Mouse (Mus musculus) CD8-positive naive resting alpha-beta T cell, adult 2 months (primary cell): ENCODE results near the gene Tusc2.

Experiments
- DNase-seq, 2 experiments: peaks; one replicate each; pipeline ENCODE4 v3.0.0; 2022; ENCODE audit warnings: low read depth in 2 of 2, low spot score in 2 of 2

Gene Tusc2

GRCm38 (mm10) chr9:107563029-107563581 lies at the start of gene Tusc2:
Tusc2 (plus strand) TSS chr9:107563255.
- peak; percentile 80 to 84 for DNase-seq

- DNase-seq = peak; percentile 70 to 73
Observed at GRCm38 (mm10) chr9:107514303-107514955, 48.6 kb upstream of the Tusc2 start.

GRCm38 (mm10) chr9:107520331-107520730 lies 42.7 kb upstream of the Tusc2 start:
- no peak for DNase-seq

GRCm38 (mm10) chr9:107521190-107521589 lies 41.9 kb upstream of the Tusc2 start:
- DNase-seq = no peak

- DNase-seq = no peak
Observed at GRCm38 (mm10) chr9:107521711-107522399, 41.2 kb upstream of the Tusc2 start.

- no peak for DNase-seq
Observed at GRCm38 (mm10) chr9:107522400-107522711, 40.7 kb upstream of the Tusc2 start.

GRCm38 (mm10) chr9:107526198-107527026 lies 36.6 kb upstream of the Tusc2 start:
- DNase-seq = peak; percentile 74 to 85

GRCm38 (mm10) chr9:107533791-107534407 lies 29.2 kb upstream of the Tusc2 start, which contains the start of gene Tmem115:
Tmem115 (plus strand) TSS chr9:107533945.
- DNase-seq = peak; percentile 85 to 87

- DNase-seq = no peak
Observed at GRCm38 (mm10) chr9:107534408-107535202, 28.4 kb upstream of the Tusc2 start.

GRCm38 (mm10) chr9:107538231-107538630 lies 24.8 kb upstream of the Tusc2 start:
- no peak for DNase-seq

- DNase-seq = no peak
Observed at GRCm38 (mm10) chr9:107538711-107539110, 24.3 kb upstream of the Tusc2 start.

- no peak for DNase-seq
Observed at GRCm38 (mm10) chr9:107539940-107540339, 23.1 kb upstream of the Tusc2 start.

- DNase-seq = no peak
Observed at GRCm38 (mm10) chr9:107540420-107540819, 22.6 kb upstream of the Tusc2 start.

GRCm38 (mm10) chr9:107541005-107541404 lies 22.1 kb upstream of the Tusc2 start:
- DNase-seq = no peak

- DNase-seq = peak; percentile 88 to 95
Observed at GRCm38 (mm10) chr9:107541474-107542351, 21.3 kb upstream of the Tusc2 start, which contains the start of the genes Cyb561d2 and Nprl2. Cyb561d2 (minus strand) TSS chr9:107542193. Nprl2 (plus strand) TSS chr9:107542226.

- no peak for DNase-seq
Observed at GRCm38 (mm10) chr9:107542352-107542686, 20.7 kb upstream of the Tusc2 start.

GRCm38 (mm10) chr9:107542721-107543120 lies 20.3 kb upstream of the Tusc2 start:
- DNase-seq = no peak

GRCm38 (mm10) chr9:107543299-107543698 lies 19.8 kb upstream of the Tusc2 start:
- no peak for DNase-seq

- DNase-seq = no peak
Observed at GRCm38 (mm10) chr9:107544196-107544700, 18.8 kb upstream of the Tusc2 start.
